Mouse (Mus musculus): ENCODE data around the gene Klri2. TPM values are rescaled to one million over a fixed set of nuclear protein-coding genes. Genes with fewer than 3 reads are reported as not detected.
"Not testable (repeated sequence)": the region's sequence is repeated elsewhere in the genome, so short reads cannot be mapped to it uniquely, and the experiment has no call there.

Gene Klri2
- polyA plus RNA-seq, 1 experiment from 2014 or later: not detected

DNA sequence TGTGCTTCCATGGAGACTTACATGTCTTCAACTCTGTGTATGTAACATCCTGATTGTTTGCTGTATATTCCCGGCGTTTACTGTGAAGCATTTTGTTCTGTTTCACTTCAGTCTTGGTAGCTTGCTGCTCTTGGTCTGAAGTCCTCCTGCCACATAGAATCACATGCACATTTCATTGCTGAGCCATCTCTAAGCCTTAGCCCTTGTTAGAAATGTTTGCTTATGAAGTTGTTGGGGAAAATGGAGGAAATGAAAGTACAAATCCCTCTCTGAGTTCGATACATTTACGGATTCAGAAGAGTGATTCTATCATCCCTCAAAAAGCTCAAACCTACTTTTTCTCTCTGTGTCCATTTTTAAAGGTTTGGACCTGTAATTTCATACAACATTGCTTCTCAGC, 23.3 kb downstream of the Klri2 start, which contains the start of gene Klri1:
Gene Klri1, minus strand, starts transcription at position 101 of the 400 bp plus-strand sequence.
- no peak within 1 kb of the TSS for H3K27ac ChIP-seq (replicated peaks; ENCODE audit: low read depth, low read length)
- no peaks in the 10 kb centered on the region for H3K4me1 ChIP-seq (ENCODE audit: control insufficient read depth, insufficient read depth, low read length)
- H3K4me3 ChIP-seq (replicated peaks; ENCODE audit: low read depth, low read length): no peak within 1 kb of the TSS
- H3K9ac ChIP-seq (replicated peaks; ENCODE audit: low read length): no peak within 1 kb of the TSS
- WGBS: 92% methylated on average over 4 of the region's 4 CpGs
- H3K27me3 ChIP-seq (ENCODE audit: control insufficient read depth, insufficient read depth, low read length): no peaks in the 10 kb centered on the region
- no peaks in the 10 kb centered on the region for H3K9me3 ChIP-seq (ENCODE audit: control insufficient read depth, low read length)
- H3K36me3 ChIP-seq (ENCODE audit: control insufficient read depth, insufficient read depth, low read length): no peaks in the 10 kb centered on the region
- ATAC-seq (ENCODE audit: low FRiP score, low TSS enrichment): no peak
- DNase-seq: no peak
- no peak within 1 kb of the TSS for H3K4me2 ChIP-seq (ENCODE audit: low read length)

- no peak for ATAC-seq (ENCODE audit: low FRiP score, low TSS enrichment)
- no peaks in the 10 kb centered on the region for H3K4me1 ChIP-seq (ENCODE audit: control insufficient read depth, insufficient read depth, low read length)
- H3K9me3 ChIP-seq (ENCODE audit: control insufficient read depth, low read length): no peaks in the 10 kb centered on the region
- no peaks in the 10 kb centered on the region for H3K27me3 ChIP-seq (ENCODE audit: control insufficient read depth, insufficient read depth, low read length)
- H3K27ac ChIP-seq (replicated peaks; ENCODE audit: low read depth, low read length): no peak overlapping the region
- H3K36me3 ChIP-seq (ENCODE audit: control insufficient read depth, insufficient read depth, low read length): no peaks in the 10 kb centered on the region
- 43% methylated on average over 1 of the region's 1 CpGs for WGBS
- H3K4me2 ChIP-seq (ENCODE audit: low read length): no peak overlapping the region
- H3K4me3 ChIP-seq (replicated peaks; ENCODE audit: low read depth, low read length): no peak overlapping the region
- DNase-seq: no peak
- H3K9ac ChIP-seq (replicated peaks; ENCODE audit: low read length): no peak overlapping the region
Observed at GRCm38 (mm10) chr6:129713566-129713965, 26.7 kb downstream of the Klri2 start.

- H3K4me3 ChIP-seq (replicated peaks; ENCODE audit: low read depth, low read length); DNase-seq; H3K4me2 ChIP-seq (ENCODE audit: low read length); ATAC-seq (ENCODE audit: low FRiP score, low TSS enrichment); H3K4me1 ChIP-seq (ENCODE audit: control insufficient read depth, insufficient read depth, low read length); H3K36me3 ChIP-seq (ENCODE audit: control insufficient read depth, insufficient read depth, low read length); H3K9me3 ChIP-seq (ENCODE audit: control insufficient read depth, low read length); H3K27ac ChIP-seq (replicated peaks; ENCODE audit: low read depth, low read length); H3K27me3 ChIP-seq (ENCODE audit: control insufficient read depth, insufficient read depth, low read length); H3K9ac ChIP-seq (replicated peaks; ENCODE audit: low read length): not testable (repeated sequence)
- WGBS: 89% methylated on average over 10 of the region's 10 CpGs
Observed at GRCm38 (mm10) chr6:129691436-129691835, 48.8 kb downstream of the Klri2 start.

DNA sequence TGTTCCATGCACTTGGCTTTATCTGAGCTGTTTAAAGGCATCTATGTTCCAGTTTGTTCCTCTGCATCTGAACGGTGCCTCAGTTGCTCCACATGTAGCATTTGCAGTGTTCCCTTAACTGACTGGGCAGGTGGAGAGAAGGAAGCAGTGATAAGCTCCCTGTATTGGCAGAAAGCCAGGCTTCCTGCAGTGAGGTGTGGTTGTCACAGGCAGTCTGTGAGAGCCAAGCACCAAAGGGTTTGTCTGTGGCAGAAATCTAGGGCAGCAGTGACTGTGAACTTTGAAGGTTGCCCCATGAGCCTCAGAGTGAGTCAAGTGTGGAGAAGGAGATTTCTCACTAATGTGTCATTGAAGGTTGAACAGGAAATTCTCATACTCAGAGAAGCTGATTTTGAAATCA, 59.9 kb downstream of the Klri2 start:
- no peak overlapping the region for H3K9ac ChIP-seq (replicated peaks; ENCODE audit: low read length)
- H3K27me3 ChIP-seq (ENCODE audit: control insufficient read depth, insufficient read depth, low read length): no peaks in the 10 kb centered on the region
- H3K27ac ChIP-seq (replicated peaks; ENCODE audit: low read depth, low read length): no peak overlapping the region
- no peak overlapping the region for H3K4me3 ChIP-seq (replicated peaks; ENCODE audit: low read depth, low read length)
- no peak for ATAC-seq (ENCODE audit: low FRiP score, low TSS enrichment)
- 73% methylated on average over 1 of the region's 1 CpGs for WGBS
- no peaks in the 10 kb centered on the region; the same call in 1 of the 2 replicates for H3K9me3 ChIP-seq (ENCODE audit: control insufficient read depth, low read length)
- peak; percentile 0 for DNase-seq
- no peak overlapping the region for H3K4me2 ChIP-seq (ENCODE audit: low read length)
- H3K36me3 ChIP-seq (ENCODE audit: control insufficient read depth, insufficient read depth, low read length): no peaks in the 10 kb centered on the region
- no peaks in the 10 kb centered on the region for H3K4me1 ChIP-seq (ENCODE audit: control insufficient read depth, insufficient read depth, low read length)

Small RNAs within 50 kb of the gene (microRNA-seq; reads per million reads assigned to microRNA genes)
- not detected for gene Mir680-1

Other genes with a start within 250 kb of the Klri2 start
- gene Olr1, start 233.3 kb downstream of the Klri2 start, polyA plus RNA-seq (2014; fragmentation: Nextera tagmentation; extraction: Ambion mirVana): not detected in 2 replicates
- not detected in 2 replicates for gene Tmem52b, start 227.9 kb downstream of the Klri2 start, polyA plus RNA-seq (2014; fragmentation: Nextera tagmentation; extraction: Ambion mirVana)
- 72.0 and 102 TPM in 2 replicates for gene Gabarapl1, start 207.3 kb downstream of the Klri2 start, polyA plus RNA-seq (2014; fragmentation: Nextera tagmentation; extraction: Ambion mirVana)
- 0.12 TPM in 1 of 2 replicates, not detected in the other for gene Klre1, start 162.6 kb downstream of the Klri2 start, polyA plus RNA-seq (2014; fragmentation: Nextera tagmentation; extraction: Ambion mirVana)
- gene Klrd1, start 148.7 kb downstream of the Klri2 start, polyA plus RNA-seq (2014; fragmentation: Nextera tagmentation; extraction: Ambion mirVana): not detected in 2 replicates
- gene Klrk1, start 116.6 kb downstream of the Klri2 start, polyA plus RNA-seq (2014; fragmentation: Nextera tagmentation; extraction: Ambion mirVana): 0.19 and 0.21 TPM in 2 replicates
- gene Klrc3, start 97.1 kb downstream of the Klri2 start, polyA plus RNA-seq (2014; fragmentation: Nextera tagmentation; extraction: Ambion mirVana): not detected in 2 replicates
- gene Klrc2, start 79.8 kb downstream of the Klri2 start, polyA plus RNA-seq (2014; fragmentation: Nextera tagmentation; extraction: Ambion mirVana): not detected in 2 replicates
- not detected in 2 replicates for gene Klrc1, start 61.5 kb downstream of the Klri2 start, polyA plus RNA-seq (2014; fragmentation: Nextera tagmentation; extraction: Ambion mirVana)
- gene Klri1, start 23.4 kb downstream of the Klri2 start, polyA plus RNA-seq (2014; fragmentation: Nextera tagmentation; extraction: Ambion mirVana): not detected in 2 replicates
- not detected in 2 replicates for gene Gm156, start 43.8 kb upstream of the Klri2 start, polyA plus RNA-seq (2014; fragmentation: Nextera tagmentation; extraction: Ambion mirVana)
- gene Gm17631, start 122.2 kb upstream of the Klri2 start, polyA plus RNA-seq (2014; fragmentation: Nextera tagmentation; extraction: Ambion mirVana): not detected in 2 replicates
- gene Klra17, start 136.2 kb upstream of the Klri2 start, polyA plus RNA-seq (2014; fragmentation: Nextera tagmentation; extraction: Ambion mirVana): not detected in 2 replicates
- not detected in 2 replicates for gene Klra5, start 177.2 kb upstream of the Klri2 start, polyA plus RNA-seq (2014; fragmentation: Nextera tagmentation; extraction: Ambion mirVana)

Measured in midbrain, embryonic 14.5 days (tissue).